Mouse (Mus musculus) activated CD4-positive, CD25-positive, alpha-beta regulatory T cell, adult 4 months (primary cell): ENCODE results near the gene A730061H03Rik. TPM values are rescaled to one million over a fixed set of nuclear protein-coding genes. Genes with fewer than 3 reads are reported as not detected.
A peak's percentile ranks its signal among the peaks of the same experiment; 100 is the strongest.

Source experiments
- ATAC-seq: one replicate; pipeline ENCODE4 v1.8.0; 2017
- polyA plus RNA-seq, 2 experiments: library from polyadenylated mRNA; unstranded; fragments of 100-300 nt; shearing (Covaris generic); gene quantifications; one replicate each; pipeline ENCODE4 v1.2.1; 2017

A730061H03Rik gene
- not detected for polyA plus RNA-seq

GRCm38 (mm10) chr14:55560202-55561073, at the start of gene A730061H03Rik:
TSS of gene A730061H03Rik (minus strand) at chr14:55560406.
- ATAC-seq, result peak; percentile 86

GRCm38 (mm10) chr14:55608339-55608738, 48.1 kb upstream of the A730061H03Rik start:
- no peak for ATAC-seq

DNA sequence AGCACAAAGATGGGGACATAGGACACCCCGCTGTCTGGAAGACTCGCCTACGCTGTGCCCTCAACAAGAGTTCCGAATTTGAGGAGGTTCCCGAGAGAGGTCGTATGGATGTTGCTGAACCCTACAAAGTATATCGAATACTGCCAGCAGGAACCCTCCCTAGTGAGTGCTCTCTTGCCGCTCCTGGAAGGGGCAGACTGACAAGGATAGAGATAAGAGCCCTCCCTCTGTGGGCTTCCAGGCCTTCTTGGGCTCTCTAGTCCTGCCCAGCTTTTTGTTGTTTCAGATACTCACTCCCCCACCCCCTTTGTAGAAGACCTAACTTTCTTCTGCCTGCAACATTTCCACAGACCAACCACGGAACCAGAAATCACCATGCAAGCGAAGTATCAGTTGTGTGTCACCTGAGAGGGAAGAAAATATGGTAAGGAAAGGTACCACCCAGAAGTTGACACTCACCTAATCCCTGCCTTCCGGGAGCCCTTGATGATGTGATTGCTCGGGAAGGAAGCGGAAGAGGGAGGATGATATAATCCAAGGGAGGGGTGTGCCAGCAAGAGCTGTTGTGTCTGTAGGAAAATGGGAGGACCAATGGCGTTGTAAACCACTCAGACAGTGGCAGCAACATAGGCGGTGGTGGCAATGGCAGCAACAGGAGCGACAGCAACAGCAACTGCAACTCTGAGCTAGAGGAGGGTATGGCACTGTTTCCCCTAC, 45.7 kb upstream of the A730061H03Rik start:
- no peak for ATAC-seq

GRCm38 (mm10) chr14:55604823-55605222, 44.6 kb upstream of the A730061H03Rik start:
- no peak for ATAC-seq

DNA sequence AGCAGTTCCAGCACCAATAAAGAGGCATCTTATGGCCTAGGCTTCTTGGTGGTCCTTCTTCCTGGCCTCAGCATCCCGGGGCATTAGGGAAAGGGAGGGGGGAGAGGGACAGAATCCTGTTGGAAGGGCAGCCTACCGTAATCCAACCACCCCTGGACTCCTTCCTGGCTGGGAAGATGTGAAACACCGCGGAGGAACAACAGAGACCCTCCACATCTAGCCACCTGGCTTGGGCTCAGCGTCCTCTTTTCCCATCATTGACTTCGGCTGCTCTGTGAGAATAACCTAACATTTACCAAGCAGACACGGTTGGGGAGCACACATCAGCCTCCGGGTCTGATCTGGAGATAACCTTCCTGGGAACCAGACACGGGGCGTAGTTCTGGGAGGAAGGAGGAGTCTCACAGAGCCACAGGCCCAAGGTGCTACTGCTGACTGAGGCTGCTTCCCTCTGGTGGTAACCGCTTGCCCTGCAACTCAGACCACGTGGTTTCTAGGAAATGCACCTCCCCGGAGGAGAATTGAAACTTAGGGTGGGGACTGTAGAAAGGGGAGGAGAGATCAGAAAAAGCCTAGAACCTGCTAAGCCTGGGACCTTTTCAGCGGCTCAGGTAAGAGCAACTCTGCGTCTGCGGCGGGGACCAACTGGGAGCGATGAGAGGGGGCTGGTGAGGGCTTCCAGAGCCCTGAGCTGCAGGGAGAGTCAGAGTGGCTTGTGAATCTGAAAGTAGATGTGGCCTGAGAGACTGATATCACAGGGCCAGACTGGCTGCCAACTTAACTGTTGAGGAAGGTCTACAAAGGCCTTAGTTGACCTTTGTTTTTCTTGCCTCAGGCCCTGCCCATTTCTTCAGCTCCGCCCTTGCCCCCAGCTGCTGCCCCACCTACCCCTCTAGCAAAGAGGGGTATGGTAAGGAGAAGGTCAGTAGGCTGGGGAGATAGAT, 43.7 kb upstream of the A730061H03Rik start:
- peak; percentile 90 for ATAC-seq

GRCm38 (mm10) chr14:55603271-55603632, 43.0 kb upstream of the A730061H03Rik start, which contains the start of gene Irf9:
TSS of gene Irf9 (plus strand) at chr14:55603571.
- no peak for ATAC-seq

DNA sequence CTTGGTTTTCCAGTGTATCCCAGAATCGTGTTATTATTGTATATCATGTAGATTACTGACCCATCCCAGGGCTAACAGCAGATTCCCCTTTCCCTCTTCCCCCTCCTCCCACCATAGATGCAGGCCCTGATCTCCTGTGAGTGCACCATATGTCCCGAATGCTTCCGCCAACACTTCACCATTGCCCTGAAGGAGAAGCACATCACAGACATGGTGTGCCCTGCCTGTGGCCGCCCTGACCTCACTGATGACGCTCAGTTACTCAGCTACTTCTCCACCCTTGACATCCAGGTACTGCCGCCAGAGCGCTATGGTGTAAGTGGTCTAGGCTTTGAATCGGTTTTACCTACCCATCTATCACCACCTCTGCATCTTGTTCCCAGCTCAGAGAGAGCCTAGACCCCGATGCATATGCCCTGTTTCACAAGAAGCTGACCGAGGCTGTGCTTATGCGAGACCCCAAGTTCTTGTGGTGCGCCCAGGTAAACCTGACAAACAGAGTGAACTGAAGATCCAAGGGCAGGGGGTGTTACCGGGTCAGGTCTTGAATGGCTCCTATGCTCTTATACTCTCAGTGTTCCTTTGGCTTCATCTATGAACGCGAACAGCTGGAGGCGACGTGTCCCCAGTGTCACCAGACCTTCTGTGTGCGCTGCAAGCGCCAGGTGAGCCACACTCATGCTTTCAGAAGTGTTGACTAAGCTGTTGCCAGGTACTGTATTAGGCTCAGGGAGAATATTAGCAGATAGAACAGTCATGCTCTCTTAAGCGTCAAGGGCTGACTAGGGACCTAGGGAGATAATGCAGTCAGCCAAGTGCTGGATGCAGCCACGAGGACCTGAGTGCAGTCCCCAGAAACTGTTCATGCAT, 38.5 kb upstream of the A730061H03Rik start:
- no peak for ATAC-seq

DNA sequence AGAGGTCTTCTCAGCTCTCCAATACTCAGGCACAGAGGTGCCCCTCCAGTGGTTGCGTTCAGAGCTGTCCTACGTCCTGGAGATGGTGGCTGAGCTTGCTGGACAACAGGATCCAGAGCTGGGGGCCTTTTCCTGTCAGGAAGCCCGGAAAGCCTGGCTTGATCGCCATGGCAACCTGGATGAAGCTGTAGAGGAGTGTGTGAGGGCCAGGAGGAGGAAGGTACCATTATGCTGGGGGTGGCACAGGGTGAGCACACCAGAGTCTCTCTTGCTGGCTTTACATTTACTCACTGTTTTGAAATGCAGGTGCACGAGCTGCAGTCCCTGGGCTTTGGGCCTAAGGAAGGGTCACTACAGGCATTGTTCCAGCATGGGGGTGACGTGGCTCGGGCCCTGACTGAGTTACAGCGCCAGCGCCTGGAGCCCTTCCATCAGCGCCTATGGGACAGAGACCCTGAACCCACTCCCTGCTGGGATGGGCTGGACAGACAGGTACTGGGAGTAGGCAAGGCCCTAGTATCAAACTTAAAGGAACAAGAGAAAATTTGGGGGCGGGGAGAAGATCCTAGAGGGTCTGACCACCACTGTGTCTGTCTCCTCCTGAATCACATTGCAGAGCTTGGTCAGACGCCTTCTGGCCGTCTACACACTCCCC, 36.0 kb upstream of the A730061H03Rik start:
- ATAC-seq, result no peak

DNA sequence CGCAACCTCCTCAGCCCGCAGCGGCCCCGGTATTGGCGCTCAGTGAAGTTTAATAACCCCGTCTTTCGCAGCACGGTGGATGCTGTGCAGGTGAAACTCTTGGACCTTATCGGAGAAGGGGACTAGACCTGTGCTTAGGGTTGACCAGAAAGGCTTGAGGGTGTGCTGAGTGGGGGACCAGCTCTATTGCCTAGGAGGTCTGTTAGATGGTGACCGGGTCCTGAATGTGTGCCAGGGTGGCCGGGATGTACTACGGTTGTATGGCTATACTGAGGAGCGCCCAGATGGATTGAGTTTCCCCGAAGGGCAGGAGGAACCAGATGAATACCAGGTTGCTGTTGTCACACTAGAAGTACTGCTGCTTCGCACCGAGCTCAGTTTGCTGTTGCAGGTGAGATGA, 32.0 kb upstream of the A730061H03Rik start:
- no peak for ATAC-seq

DNA sequence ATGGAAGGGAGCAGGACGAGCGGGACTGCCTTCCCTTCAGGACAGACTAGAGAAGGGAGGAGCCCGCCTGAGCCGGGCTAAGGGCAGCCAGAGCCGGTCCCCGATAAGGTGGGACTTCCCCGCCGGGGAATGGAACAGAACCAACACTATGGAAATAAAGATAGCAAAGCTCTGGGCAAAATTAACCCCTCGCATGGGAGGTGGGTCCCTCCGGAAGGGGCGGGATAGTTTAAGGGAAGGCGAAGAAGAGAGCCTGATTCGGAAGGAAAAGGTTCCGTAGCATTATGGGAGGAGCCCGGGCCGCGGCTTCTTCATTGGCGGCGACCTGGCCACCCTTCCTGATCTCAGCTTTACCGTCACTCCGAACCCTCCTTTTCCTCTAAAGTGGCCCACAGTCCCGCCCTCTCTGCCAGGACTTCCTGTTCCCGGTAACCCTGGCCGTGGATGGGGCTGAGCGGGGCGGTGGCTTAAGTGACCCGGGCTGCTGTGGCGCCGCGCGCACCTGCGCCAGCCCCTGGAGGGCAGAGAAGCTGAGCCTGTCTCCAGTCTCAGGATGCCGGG, 31.2 kb upstream of the A730061H03Rik start, which contains the start of gene Rnf31:
Gene Rnf31 (plus strand): TSS at position 378 of the 561 bp plus-strand sequence.
- peak; percentile 70 for ATAC-seq

GRCm38 (mm10) chr14:55590748-55591330, 30.6 kb upstream of the A730061H03Rik start, which contains the start of gene Psme2:
TSS of gene Psme2 (minus strand) at chr14:55591113.
- peak; percentile 55 for ATAC-seq

GRCm38 (mm10) chr14:55589771-55590448, 29.7 kb upstream of the A730061H03Rik start:
- ATAC-seq, result peak; percentile 36

- ATAC-seq, result no peak
These were observed 29.1 kb upstream of the A730061H03Rik start for GRCm38 (mm10) chr14:55589271-55589670.

GRCm38 (mm10) chr14:55586149-55586548, 25.9 kb upstream of the A730061H03Rik start:
- ATAC-seq, result no peak

GRCm38 (mm10) chr14:55585566-55585960, 25.4 kb upstream of the A730061H03Rik start:
- peak; percentile 26 for ATAC-seq

DNA sequence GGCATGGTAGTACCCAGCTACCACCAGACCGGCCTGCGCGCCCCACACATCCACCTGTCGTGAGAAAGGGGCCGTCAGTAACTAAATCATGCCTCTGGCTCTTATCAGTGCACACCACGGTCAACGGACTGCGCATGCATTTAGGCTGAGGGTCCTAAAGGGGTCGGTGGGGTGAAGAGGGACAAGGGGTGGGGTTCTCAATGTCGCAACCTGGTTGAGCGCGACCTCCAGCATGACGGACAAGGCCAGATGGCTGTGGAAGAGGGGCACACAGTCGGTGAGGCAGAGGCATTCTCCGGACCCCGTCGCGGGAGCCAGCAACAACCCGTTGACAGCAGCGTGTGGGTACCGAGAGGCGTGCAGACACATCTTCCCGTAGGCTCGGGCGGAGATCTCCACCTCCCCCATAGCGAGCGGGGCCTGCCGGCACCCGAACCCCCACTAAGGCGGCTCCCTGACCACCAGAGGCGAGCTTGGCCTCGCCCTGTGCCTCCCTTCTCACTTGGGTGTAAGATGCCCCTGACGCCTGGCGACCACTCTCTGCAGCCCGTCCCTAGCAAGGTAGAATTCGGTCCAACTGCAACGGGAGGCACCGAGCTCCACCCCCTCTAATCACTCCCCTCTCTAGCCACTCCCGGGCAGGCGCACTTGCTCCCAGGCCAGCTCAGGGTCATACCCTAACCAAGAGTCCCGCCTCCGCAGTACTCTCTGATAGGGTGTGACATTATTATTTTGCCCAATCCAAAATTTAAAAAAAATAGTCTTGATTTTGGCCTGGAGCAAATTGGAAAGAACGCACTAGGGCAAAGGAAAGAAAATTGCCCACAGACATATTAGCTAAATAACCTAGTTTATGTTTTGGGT, 24.7 kb upstream of the A730061H03Rik start, which contains the start of gene Emc9:
Gene Emc9 (minus strand): TSS at position 601 of the 864 bp plus-strand sequence.
- ATAC-seq, result peak; percentile 78

DNA sequence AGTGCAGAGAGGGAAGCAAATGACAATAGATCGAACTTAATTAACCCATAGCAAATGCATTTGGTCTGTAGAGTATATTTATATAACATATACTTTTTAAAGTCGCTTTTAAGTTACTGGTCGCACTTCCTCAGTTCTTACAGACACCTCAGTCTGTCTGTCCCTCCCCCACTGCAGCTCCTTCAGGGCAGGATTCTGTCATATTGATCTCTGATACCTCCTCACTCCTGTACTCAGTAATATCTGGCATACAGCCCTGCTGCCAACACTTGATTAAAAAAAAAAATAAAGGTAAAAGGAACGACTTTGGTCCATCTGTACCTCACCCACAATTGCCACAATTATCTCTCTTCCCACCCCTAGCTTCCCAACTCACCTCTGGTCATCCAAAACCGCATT, 24.1 kb upstream of the A730061H03Rik start:
- ATAC-seq, result no peak

DNA sequence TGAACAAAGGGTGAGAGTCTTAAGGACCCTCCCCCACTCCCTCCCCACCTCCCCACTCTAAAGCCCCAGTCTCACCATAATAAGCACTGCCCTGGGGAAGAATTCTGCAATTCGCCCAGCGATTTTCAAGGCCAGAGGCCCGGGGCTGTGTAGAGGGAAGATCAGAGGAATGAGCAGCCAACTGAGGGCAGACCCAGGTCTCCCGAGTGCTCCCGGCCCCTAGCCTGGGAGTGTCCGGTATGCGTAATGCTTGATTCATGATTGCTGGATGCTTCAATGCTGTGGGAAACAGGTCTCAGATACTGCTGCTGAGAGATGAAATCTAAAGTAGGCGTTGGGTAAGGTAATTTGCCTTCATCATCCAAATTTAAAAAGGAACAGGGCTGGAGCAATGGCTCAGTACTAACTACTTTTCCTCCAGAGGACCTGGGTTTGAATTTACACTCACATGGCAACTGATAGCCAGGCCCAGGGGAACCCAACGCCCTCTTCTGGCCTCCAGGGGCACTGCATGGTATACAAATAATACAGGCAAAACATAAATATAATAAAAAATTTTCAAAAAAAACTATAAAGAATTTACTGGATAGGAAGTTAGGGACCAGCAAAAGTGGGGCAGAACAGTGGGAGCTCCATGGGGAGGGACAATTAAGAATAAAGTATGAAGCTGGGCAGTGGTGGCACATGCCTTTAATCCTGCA, 21.9 kb upstream of the A730061H03Rik start:
- ATAC-seq, result no peak
